Mouse (Mus musculus): ENCODE results near the gene Agap1. TPM values are rescaled to one million over a fixed set of nuclear protein-coding genes. Genes with fewer than 3 reads are reported as not detected.

Gene Agap1
- polyA plus RNA-seq, 1 experiment from 2014 or later, result 8.7 TPM

DNA sequence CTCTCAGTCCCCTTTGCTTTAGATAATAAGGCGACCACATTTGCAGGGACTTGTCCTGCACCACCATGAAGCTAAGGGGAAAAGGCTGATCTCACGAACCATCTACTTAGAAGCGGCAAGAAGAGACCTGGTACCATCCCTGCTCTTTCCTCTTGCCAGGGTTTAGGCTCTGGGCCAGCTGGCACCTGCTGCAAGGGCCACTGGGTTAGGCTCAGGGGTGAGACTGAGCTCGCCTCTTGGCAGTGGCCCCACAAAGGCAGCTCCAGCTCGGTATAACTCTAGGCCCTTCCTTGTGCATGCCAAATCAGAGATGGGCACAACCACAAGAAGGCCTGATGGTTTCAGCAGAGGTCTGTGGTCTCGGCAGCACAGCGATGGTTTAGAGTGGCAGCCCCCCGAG is 167.3 kb downstream of the Agap1 start:
- Histone ChIP-seq H3K4me3 (ENCODE audit: low read depth, low read length) (no peak overlapping the region), H3K27me3 (replicated peaks; ENCODE audit: insufficient read depth, low read length) (no peaks in the 10 kb centered on the region), H3K9ac (replicated peaks; ENCODE audit: low read depth) (no peak overlapping the region), H3K4me2 (replicated peaks; ENCODE audit: low read depth, low read length) (no peak overlapping the region), H3K9me3 (ENCODE audit: low read length) (no peaks in the 10 kb centered on the region), H3K36me3 (ENCODE audit: insufficient read depth, low read length) (0 out of 2 replicates have a peak, but pooled peaks cover 5% of the 10 kb centered on the region), H3K27ac (ENCODE audit: low read length) (no peak overlapping the region), H3K4me1 (ENCODE audit: insufficient read depth, low read depth, low read length) (no peaks in the 10 kb centered on the region)
- TF ChIP-seq CTCF (IDR thresholded peaks at IDR 0.05), result no peak
- TF ChIP-seq EP300 (IDR thresholded peaks at IDR 0.05), result no peak
- ATAC-seq, result no peak
- no peak for DNase-seq (ENCODE audit: low spot score)
- WGBS, result 70% methylated on average over 8 of the region's 8 CpGs

DNA sequence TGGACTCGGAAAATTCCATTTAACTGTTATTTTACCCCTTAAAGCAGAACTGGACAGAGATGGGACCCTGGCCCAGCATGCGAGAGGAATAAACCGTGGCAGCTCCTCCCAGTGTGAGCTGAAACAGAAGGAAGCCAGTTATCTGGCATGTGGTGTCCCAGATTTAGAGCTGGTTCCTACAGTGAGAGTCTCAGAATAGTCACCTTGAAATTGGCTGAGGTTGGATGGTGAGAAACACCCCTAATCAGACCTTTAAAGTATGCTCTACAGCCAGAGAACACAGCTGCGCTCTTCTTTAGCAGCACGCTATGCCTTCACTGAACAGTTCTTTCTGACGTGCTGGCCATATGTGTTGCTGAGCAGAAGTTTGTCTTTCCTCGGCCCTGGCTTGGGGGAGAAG is 168.2 kb downstream of the Agap1 start:
- ATAC-seq, result no peak
- no peaks in the 10 kb centered on the region for H3K27me3 ChIP-seq (replicated peaks; ENCODE audit: insufficient read depth, low read length)
- no peak for TF ChIP-seq CTCF (IDR thresholded peaks at IDR 0.05)
- TF ChIP-seq EP300 (IDR thresholded peaks at IDR 0.05), result no peak
- DNase-seq (ENCODE audit: low spot score), result no peak
- H3K4me3 ChIP-seq (ENCODE audit: low read depth, low read length), result no peak overlapping the region
- H3K9ac ChIP-seq (replicated peaks; ENCODE audit: low read depth), result no peak overlapping the region
- no peaks in the 10 kb centered on the region for H3K4me1 ChIP-seq (ENCODE audit: insufficient read depth, low read depth, low read length)
- H3K27ac ChIP-seq (ENCODE audit: low read length), result no peak overlapping the region
- H3K9me3 ChIP-seq (ENCODE audit: low read length), result no peaks in the 10 kb centered on the region
- 0 out of 2 replicates have a peak, but pooled peaks cover 5% of the 10 kb centered on the region for H3K36me3 ChIP-seq (ENCODE audit: insufficient read depth, low read length)
- no peak overlapping the region for H3K4me2 ChIP-seq (replicated peaks; ENCODE audit: low read depth, low read length)
- WGBS, result 78% methylated on average over 7 of the region's 7 CpGs

DNA sequence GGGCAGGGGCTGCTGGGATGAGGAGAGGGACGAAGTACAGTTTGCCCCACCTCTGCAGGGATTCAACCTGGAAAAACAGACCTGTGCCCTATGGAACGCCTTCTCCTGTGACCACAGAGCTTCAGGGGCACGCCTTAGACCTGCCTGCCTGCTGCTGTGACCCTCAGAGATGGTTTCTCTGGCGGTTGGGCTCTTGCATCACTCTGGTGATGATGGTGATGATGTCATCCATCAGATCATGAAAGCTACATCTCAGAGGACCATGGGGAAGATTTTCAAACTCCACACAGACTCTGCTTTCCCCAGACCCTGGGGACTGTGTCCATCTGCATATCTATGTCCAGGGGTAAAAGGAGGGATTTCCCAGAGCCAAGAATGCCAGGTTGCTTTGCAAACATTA is 170.7 kb downstream of the Agap1 start:
- ATAC-seq (no peak), DNase-seq (ENCODE audit: low spot score) (no peak)
- H3K36me3 ChIP-seq (ENCODE audit: insufficient read depth, low read length), result no peaks in the 10 kb centered on the region
- no peak overlapping the region for H3K27ac ChIP-seq (ENCODE audit: low read length)
- H3K4me2 ChIP-seq (replicated peaks; ENCODE audit: low read depth, low read length), result no peak overlapping the region
- H3K9ac ChIP-seq (replicated peaks; ENCODE audit: low read depth), result no peak overlapping the region
- no peaks in the 10 kb centered on the region for H3K27me3 ChIP-seq (replicated peaks; ENCODE audit: insufficient read depth, low read length)
- H3K9me3 ChIP-seq (ENCODE audit: low read length), result no peaks in the 10 kb centered on the region
- H3K4me3 ChIP-seq (ENCODE audit: low read depth, low read length), result no peak overlapping the region
- TF ChIP-seq EP300 (IDR thresholded peaks at IDR 0.05), result no peak
- no peak for TF ChIP-seq CTCF (IDR thresholded peaks at IDR 0.05)
- 82% methylated on average over 4 of the region's 4 CpGs for WGBS
- H3K4me1 ChIP-seq (ENCODE audit: insufficient read depth, low read depth, low read length), result no peaks in the 10 kb centered on the region

DNA sequence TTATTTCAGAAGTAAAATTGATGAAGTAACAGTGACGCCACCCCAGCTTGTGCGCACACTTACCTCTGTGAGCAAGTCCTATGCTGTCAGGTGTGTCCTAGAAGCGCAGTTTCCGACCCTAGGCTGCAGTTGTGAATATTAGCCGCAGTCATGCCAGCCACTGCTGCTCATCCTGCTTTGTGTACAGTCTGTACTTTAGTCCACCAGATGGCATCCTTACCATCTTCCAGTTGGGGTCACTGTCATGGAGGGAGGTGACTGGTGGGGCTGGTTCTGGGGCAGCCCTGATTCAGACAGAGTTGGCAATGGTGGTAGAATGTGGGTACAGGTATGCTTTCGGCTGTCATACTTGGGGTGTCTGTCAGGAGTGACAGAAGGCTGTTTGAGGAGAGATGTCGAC is 171.4 kb downstream of the Agap1 start:
- Histone ChIP-seq H3K4me2 (replicated peaks; ENCODE audit: low read depth, low read length) (no peak overlapping the region), H3K4me1 (ENCODE audit: insufficient read depth, low read depth, low read length) (no peaks in the 10 kb centered on the region), H3K9me3 (ENCODE audit: low read length) (no peaks in the 10 kb centered on the region), H3K27me3 (replicated peaks; ENCODE audit: insufficient read depth, low read length) (no peaks in the 10 kb centered on the region), H3K9ac (replicated peaks; ENCODE audit: low read depth) (no peak overlapping the region), H3K4me3 (ENCODE audit: low read depth, low read length) (no peak overlapping the region), H3K27ac (ENCODE audit: low read length) (no peak overlapping the region), H3K36me3 (ENCODE audit: insufficient read depth, low read length) (no peaks in the 10 kb centered on the region)
- ATAC-seq (no peak), DNase-seq (ENCODE audit: low spot score) (no peak)
- 91% methylated on average over 7 of the region's 7 CpGs for WGBS
- no peak for TF ChIP-seq EP300 (IDR thresholded peaks at IDR 0.05)
- TF ChIP-seq CTCF (IDR thresholded peaks at IDR 0.05), result peak; percentile 16; the same call in 1 of the 2 replicates

DNA sequence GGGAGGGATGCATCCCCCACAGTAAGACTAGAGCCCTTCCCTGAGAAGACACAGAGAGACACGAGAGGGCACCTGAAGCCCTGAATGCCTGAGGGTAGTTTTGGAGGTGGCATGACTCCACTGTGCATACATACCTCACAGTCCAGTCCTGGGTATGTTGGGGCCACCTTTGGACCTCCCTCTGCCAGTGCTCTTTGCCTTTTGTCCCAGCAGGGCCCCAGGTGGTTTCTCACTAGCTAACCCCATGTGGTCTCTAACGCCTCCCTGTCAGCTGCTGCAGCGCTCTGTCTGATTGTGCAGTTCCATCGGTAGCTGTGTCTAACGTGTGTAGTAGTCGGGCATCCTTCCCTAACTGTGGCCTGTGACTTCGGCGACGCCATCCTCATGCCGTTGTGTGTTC is 172.3 kb downstream of the Agap1 start:
- TF ChIP-seq EP300 (IDR thresholded peaks at IDR 0.05) (no peak), CTCF (IDR thresholded peaks at IDR 0.05) (no peak)
- WGBS, result 70% methylated on average over 10 of the region's 10 CpGs

DNA sequence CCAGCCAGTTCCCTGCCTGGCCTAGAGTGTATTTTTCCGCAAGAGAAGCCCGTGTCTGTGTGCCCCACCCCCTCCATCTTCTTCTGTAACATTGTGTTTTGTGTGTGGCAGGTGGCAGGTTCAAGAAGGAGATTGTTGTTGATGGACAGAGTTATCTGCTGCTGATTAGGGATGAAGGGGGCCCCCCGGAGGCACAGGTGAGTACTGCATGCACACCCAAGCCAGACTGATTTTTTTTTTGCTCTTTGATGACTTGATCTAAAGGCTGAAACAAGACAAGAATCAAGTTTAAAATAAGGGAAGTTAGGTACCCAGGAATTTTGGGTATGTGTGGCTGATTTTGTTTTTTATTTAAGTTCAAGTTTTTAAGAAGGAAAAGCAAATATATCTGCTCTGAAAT is 173.0 kb downstream of the Agap1 start:
- Histone ChIP-seq H3K36me3 (ENCODE audit: insufficient read depth, low read length) (no peaks in the 10 kb centered on the region), H3K27me3 (replicated peaks; ENCODE audit: insufficient read depth, low read length) (no peaks in the 10 kb centered on the region), H3K9me3 (ENCODE audit: low read length) (no peaks in the 10 kb centered on the region), H3K4me3 (ENCODE audit: low read depth, low read length) (no peak overlapping the region), H3K4me2 (replicated peaks; ENCODE audit: low read depth, low read length) (no peak overlapping the region), H3K27ac (ENCODE audit: low read length) (no peak overlapping the region), H3K9ac (replicated peaks; ENCODE audit: low read depth) (no peak overlapping the region), H3K4me1 (ENCODE audit: insufficient read depth, low read depth, low read length) (no peaks in the 10 kb centered on the region)
- WGBS, result 46% methylated on average over 3 of the region's 3 CpGs
- no peak for ATAC-seq
- peak; percentile 68 for TF ChIP-seq CTCF (IDR thresholded peaks at IDR 0.05)
- TF ChIP-seq EP300 (IDR thresholded peaks at IDR 0.05), result no peak
- no peak for DNase-seq (ENCODE audit: low spot score)

More for the DNA sequence above, 172.3 kb downstream of the Agap1 start:
- H3K4me1 ChIP-seq (ENCODE audit: insufficient read depth, low read depth, low read length), result no peaks in the 10 kb centered on the region
- no peaks in the 10 kb centered on the region for H3K27me3 ChIP-seq (replicated peaks; ENCODE audit: insufficient read depth, low read length)
- H3K9ac ChIP-seq (replicated peaks; ENCODE audit: low read depth), result no peak overlapping the region
- no peak overlapping the region for H3K27ac ChIP-seq (ENCODE audit: low read length)
- no peak overlapping the region for H3K4me2 ChIP-seq (replicated peaks; ENCODE audit: low read depth, low read length)
- DNase-seq (ENCODE audit: low spot score), result no peak
- no peaks in the 10 kb centered on the region for H3K9me3 ChIP-seq (ENCODE audit: low read length)
- no peak overlapping the region for H3K4me3 ChIP-seq (ENCODE audit: low read depth, low read length)
- no peaks in the 10 kb centered on the region for H3K36me3 ChIP-seq (ENCODE audit: insufficient read depth, low read length)
- no peak for ATAC-seq

DNA sequence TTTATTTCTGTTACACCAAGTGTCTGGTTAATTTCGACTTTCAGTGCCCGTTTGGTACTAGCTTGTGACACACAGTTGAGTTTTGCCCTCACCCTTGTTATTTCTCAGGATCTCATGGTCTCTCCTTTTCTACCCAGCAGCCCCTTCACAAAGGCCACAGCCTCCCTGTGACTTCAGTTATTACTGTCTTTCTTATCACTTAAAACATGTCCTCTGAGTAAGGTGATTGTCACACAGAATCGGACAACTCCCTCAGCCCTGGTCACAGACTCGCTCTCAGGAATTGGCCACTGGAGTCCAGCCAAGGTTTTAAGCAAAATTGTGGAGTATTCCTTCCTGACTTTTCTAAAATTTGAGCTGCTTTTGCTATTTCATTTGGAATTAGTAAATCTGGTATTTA is 176.2 kb downstream of the Agap1 start:
- Histone ChIP-seq H3K4me2 (replicated peaks; ENCODE audit: low read depth, low read length) (no peak overlapping the region), H3K27ac (ENCODE audit: low read length) (no peak overlapping the region), H3K4me1 (ENCODE audit: insufficient read depth, low read depth, low read length) (no peaks in the 10 kb centered on the region), H3K36me3 (ENCODE audit: insufficient read depth, low read length) (no peaks in the 10 kb centered on the region), H3K4me3 (ENCODE audit: low read depth, low read length) (no peak overlapping the region), H3K9me3 (ENCODE audit: low read length) (no peaks in the 10 kb centered on the region), H3K27me3 (replicated peaks; ENCODE audit: insufficient read depth, low read length) (no peaks in the 10 kb centered on the region), H3K9ac (replicated peaks; ENCODE audit: low read depth) (no peak overlapping the region)
- ATAC-seq (no peak), DNase-seq (ENCODE audit: low spot score) (no peak)
- WGBS, result 71% methylated on average over 4 of the region's 4 CpGs
- TF ChIP-seq CTCF (IDR thresholded peaks at IDR 0.05), result no peak
- no peak for TF ChIP-seq EP300 (IDR thresholded peaks at IDR 0.05)
